Mouse (Mus musculus): Measurements from ENCODE around the gene Zfp106. TPM values are rescaled to one million over a fixed set of nuclear protein-coding genes. Genes with fewer than 3 reads are reported as not detected.

Zfp106 gene
- polyA plus RNA-seq, 1 experiment from 2014 or later, result 50.8 TPM

GRCm38 (mm10) chr2:120496511-120496910, 67.1 kb downstream of the Zfp106 start:
- no peak for ATAC-seq (replicated peaks)

GRCm38 (mm10) chr2:120493254-120493653, 70.4 kb downstream of the Zfp106 start:
- no peak for ATAC-seq (replicated peaks)
- WGBS, result 73% methylated on average over 4 of the region's 4 CpGs
- H3K36me3 ChIP-seq, result no peaks in the 10 kb centered on the region
- no peak overlapping the region for H3K4me3 ChIP-seq
- no peak overlapping the region for H3K9ac ChIP-seq (replicated peaks)
- no peaks in the 10 kb centered on the region for H3K9me3 ChIP-seq
- H3K4me2 ChIP-seq (replicated peaks), result no peak overlapping the region
- H3K27ac ChIP-seq (replicated peaks), result no peak overlapping the region
- H3K27me3 ChIP-seq, result no peaks in the 10 kb centered on the region
- H3K4me1 ChIP-seq, result no peaks in the 10 kb centered on the region

More at GRCm38 (mm10) chr2:120496511-120496910, 67.1 kb downstream of the Zfp106 start:
- no peak overlapping the region for H3K4me2 ChIP-seq (replicated peaks)
- H3K27me3 ChIP-seq, result no peaks in the 10 kb centered on the region
- no peak overlapping the region for H3K27ac ChIP-seq (replicated peaks)
- WGBS, result 82% methylated on average over 3 of the region's 3 CpGs
- no peak overlapping the region for H3K4me3 ChIP-seq
- no peaks in the 10 kb centered on the region for H3K4me1 ChIP-seq
- no peak overlapping the region for H3K9ac ChIP-seq (replicated peaks)
- no peaks in the 10 kb centered on the region for H3K36me3 ChIP-seq
- no peaks in the 10 kb centered on the region for H3K9me3 ChIP-seq

- H3K9me3 ChIP-seq, result no peaks in the 10 kb centered on the region
- 98% methylated on average over 3 of the region's 3 CpGs for WGBS
Measured at GRCm38 (mm10) chr2:120484241-120484640, 79.4 kb downstream of the Zfp106 start.

DNA sequence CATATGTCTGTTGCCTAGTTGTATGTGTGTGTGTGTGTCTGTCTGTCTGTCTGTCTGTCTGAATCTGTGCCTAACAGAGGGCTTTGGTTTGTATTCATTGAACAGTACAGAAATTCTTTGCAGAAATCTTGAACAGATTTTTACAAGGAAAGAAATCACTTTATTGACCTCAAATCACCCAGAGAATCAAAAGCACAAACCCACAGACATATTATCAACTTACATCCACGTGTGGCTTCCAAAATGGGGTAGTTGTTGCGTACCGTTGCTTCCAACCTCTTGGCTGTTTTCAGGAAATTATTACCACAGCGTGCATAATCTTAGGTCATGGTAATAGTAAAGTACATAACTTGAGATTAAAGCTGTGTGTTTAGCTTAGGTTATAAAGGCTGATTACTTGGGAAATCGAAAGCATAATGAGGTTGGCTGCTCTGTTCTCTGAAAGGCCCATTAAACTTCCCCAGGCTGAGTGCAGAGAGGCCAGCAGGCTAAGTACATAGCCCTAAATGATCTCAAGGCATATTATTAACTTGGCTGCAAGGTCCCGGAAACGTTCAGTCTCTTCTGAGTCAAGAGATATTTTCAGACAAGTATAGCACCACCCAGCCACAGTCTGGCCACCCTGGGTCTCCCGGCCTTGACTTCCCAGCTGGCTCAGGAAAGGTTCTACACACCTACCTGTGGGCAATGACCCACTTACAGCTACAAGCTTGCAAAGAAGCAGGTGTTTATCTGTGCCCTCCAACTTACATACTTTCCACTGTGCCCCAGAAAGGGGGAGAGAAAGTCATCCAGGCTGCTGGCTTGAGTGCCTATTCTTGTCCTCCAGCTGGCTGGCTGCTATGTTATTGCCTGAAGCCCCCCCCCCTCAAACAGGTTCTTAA, 80.9 kb downstream of the Zfp106 start:
- H3K4me2 ChIP-seq (replicated peaks), result no peak overlapping the region
- no peaks in the 10 kb centered on the region for H3K4me1 ChIP-seq
- 76% methylated on average over 8 of the region's 8 CpGs for WGBS
- H3K27ac ChIP-seq (replicated peaks), result no peak overlapping the region
- ATAC-seq (replicated peaks), result no peak
- no peak overlapping the region for H3K9ac ChIP-seq (replicated peaks)
- H3K36me3 ChIP-seq, result no peaks in the 10 kb centered on the region
- no peaks in the 10 kb centered on the region for H3K9me3 ChIP-seq
- H3K4me3 ChIP-seq, result no peak overlapping the region
- no peaks in the 10 kb centered on the region for H3K27me3 ChIP-seq

More at GRCm38 (mm10) chr2:120484241-120484640, 79.4 kb downstream of the Zfp106 start:
- Histone ChIP-seq H3K27ac (replicated peaks) (no peak overlapping the region), H3K4me1 (no peaks in the 10 kb centered on the region), H3K9ac (replicated peaks) (no peak overlapping the region), H3K4me3 (no peak overlapping the region), H3K4me2 (replicated peaks) (no peak overlapping the region), H3K27me3 (no peaks in the 10 kb centered on the region), H3K36me3 (no peaks in the 10 kb centered on the region)
- no peak for ATAC-seq (replicated peaks)

DNA sequence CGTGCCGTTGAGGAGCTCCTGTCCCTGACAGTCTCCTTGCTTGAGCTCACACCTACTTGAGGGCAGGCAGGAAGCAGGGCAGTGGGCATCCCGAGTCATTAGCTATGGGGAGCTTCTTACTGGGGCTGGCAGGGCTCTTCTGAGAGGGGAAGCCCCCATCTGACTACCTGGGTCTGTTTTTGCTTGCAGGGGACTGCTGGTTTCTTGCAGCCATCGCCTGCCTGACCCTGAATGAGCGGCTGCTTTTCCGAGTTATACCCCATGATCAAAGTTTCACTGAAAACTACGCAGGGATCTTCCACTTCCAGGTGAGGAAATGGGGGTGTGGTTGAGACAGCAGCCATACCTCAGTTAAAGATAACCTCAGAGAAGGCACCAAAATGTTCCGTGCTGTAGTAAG, 81.7 kb downstream of the Zfp106 start:
- 81% methylated on average over 8 of the region's 8 CpGs for WGBS
- Histone ChIP-seq H3K4me3 (no peak overlapping the region), H3K27me3 (no peaks in the 10 kb centered on the region), H3K9ac (replicated peaks) (no peak overlapping the region), H3K4me2 (replicated peaks) (no peak overlapping the region), H3K4me1 (no peaks in the 10 kb centered on the region), H3K9me3 (no peaks in the 10 kb centered on the region), H3K27ac (replicated peaks) (no peak overlapping the region), H3K36me3 (no peaks in the 10 kb centered on the region)
- no peak for ATAC-seq (replicated peaks)

DNA sequence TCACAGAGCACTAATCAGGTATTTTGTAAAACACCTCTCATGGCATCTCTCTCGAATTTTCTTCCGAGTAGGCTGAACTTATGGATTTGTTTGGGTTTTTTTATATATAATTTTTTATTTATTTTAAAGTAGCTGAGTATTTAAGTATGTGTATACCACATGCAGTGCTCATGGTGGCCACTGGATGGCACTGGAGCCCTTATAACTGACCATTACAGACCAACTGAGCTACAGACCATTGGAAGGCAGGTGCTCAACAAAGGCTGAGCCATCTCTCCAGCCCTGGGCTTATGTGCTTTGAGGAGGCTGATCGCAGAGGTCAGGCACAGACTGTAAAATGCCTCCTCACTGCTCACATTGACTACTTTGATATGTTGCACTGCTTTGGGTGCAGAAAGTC, 85.0 kb downstream of the Zfp106 start:
- no peak overlapping the region for H3K4me3 ChIP-seq
- no peaks in the 10 kb centered on the region for H3K36me3 ChIP-seq
- no peak overlapping the region for H3K4me2 ChIP-seq (replicated peaks)
- H3K27ac ChIP-seq (replicated peaks), result no peak overlapping the region
- H3K9me3 ChIP-seq, result no peaks in the 10 kb centered on the region
- no peak overlapping the region for H3K9ac ChIP-seq (replicated peaks)
- H3K4me1 ChIP-seq, result no peaks in the 10 kb centered on the region
- H3K27me3 ChIP-seq, result no peaks in the 10 kb centered on the region
- no peak for ATAC-seq (replicated peaks)
- WGBS, result 59% methylated on average over 3 of the region's 3 CpGs

DNA sequence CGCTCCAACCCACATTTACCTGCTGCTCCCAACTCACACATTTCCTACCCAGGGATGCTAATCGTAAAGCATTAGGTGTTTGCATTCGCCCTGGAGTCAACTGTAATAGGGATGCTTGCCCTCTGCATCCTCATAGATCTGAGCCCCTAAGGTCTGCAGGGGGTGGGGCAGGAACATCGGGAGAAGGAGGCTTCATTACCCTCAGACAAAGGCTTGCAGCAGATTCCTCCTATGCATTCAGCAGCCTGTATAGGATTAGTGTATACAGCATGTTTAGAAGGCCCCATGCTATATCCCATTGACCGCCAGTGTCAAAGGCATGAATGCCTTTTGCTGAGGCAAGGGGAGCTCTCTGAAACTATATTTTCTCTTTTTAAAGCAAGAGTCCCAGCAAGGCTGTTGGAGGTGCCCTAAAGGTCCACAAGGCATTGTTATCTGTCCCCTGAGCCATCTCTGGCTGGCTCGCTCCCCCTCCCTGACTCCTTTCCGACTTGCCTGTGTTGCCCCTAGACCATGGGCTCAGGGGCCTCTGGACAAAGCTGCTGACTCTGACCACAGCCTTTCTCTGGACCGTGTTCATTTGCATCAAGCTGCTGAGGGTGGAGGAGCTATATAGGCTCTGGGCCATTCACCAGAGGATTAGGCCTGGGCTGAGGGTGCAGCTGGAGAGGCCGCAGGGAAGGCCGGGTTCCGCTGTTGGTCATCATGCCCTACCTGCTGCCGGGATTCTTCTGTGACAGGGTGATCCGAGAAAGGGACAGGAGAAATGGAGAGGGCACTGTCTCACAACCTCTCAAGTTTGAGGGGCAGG, 87.2 kb downstream of the Zfp106 start:
- Histone ChIP-seq H3K4me2 (replicated peaks) (no peak overlapping the region), H3K4me1 (no peaks in the 10 kb centered on the region), H3K27ac (replicated peaks) (no peak overlapping the region), H3K4me3 (no peak overlapping the region), H3K27me3 (no peaks in the 10 kb centered on the region), H3K36me3 (no peaks in the 10 kb centered on the region), H3K9ac (replicated peaks) (no peak overlapping the region), H3K9me3 (no peaks in the 10 kb centered on the region)
- 25% methylated on average over 13 of the region's 13 CpGs for WGBS
- ATAC-seq (replicated peaks), result no peak

DNA sequence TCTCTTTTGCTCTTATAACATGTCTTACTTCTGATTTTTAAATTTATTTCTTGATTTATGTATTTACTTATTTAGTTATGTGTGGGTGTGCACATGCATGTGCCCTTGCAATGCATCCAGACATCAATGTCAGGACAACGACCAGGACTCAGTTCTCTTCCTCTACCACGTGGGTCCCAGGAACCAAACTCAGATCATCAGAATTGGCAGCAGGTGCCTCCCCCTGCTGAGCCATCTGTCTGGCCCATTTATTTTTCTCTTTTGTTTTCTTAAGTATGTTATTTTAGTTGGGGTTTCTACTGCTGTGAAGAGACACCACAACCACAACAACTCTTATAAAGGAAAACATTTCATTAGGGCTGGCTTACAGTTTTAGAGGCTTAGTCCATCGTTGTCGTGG, 92.8 kb downstream of the Zfp106 start:
- Histone ChIP-seq H3K27ac (replicated peaks) (no peak overlapping the region), H3K4me1 (no peaks in the 10 kb centered on the region), H3K9me3 (no peaks in the 10 kb centered on the region), H3K9ac (replicated peaks) (no peak overlapping the region), H3K36me3 (no peaks in the 10 kb centered on the region), H3K4me2 (replicated peaks) (no peak overlapping the region), H3K4me3 (no peak overlapping the region), H3K27me3 (no peaks in the 10 kb centered on the region)
- no peak for ATAC-seq (replicated peaks)
- WGBS, result 55% methylated on average over 4 of the region's 4 CpGs

- no peaks in the 10 kb centered on the region for H3K36me3 ChIP-seq
- ATAC-seq (replicated peaks), result no peak
- H3K4me3 ChIP-seq, result no peak overlapping the region
- H3K27me3 ChIP-seq, result no peaks in the 10 kb centered on the region
- H3K9me3 ChIP-seq, result no peaks in the 10 kb centered on the region
- no peak overlapping the region for H3K27ac ChIP-seq (replicated peaks)
- 93% methylated on average over 10 of the region's 10 CpGs for WGBS
- no peak overlapping the region for H3K4me2 ChIP-seq (replicated peaks)
- no peaks in the 10 kb centered on the region for H3K4me1 ChIP-seq
- H3K9ac ChIP-seq (replicated peaks), result no peak overlapping the region
Measured at GRCm38 (mm10) chr2:120469715-120470114, 93.9 kb downstream of the Zfp106 start.

DNA sequence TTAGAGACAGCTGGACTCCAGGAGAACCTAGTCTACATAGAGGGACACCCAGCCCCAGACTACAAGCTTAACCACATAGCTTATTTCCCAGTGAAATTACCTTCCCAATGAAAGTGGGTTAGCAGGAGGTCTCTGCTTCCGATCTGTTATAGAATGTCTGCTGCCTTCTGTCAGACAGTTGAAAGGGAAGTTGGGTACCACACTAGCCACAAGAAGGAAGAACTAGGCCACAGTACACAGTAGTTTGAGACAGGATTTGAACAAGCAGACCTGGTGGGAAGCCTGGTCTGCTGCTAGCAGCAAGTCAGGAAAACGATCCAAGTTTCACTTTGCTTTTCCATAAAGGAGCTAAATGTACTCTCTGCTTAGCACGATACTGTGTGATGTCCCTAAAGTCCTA, 94.4 kb downstream of the Zfp106 start:
- Histone ChIP-seq H3K4me1 (no peaks in the 10 kb centered on the region), H3K36me3 (no peaks in the 10 kb centered on the region)
- 89% methylated on average over 3 of the region's 3 CpGs for WGBS

DNA sequence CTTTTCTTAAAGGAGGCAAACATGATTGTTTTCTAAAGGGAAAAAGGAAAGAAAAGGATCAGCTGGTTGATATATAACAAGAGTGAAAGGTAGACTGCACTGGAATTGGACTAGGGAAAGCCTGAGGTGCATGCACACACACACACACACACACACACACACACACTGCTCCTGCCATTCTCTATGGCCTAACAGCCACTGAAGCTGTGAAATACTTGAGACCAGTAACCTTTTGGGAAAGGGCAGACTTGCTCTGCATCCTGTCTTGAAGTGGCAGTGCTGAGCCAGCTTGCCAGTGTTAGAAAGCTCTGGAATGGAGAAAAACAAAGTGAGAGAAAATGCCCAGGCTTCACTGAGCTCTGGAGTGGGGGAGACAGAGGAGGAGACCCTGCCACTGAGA, 95.6 kb downstream of the Zfp106 start:
- no peaks in the 10 kb centered on the region for H3K4me1 ChIP-seq
- no peaks in the 10 kb centered on the region for H3K9me3 ChIP-seq
- H3K36me3 ChIP-seq, result no peaks in the 10 kb centered on the region
- no peak for ATAC-seq (replicated peaks)
- H3K27ac ChIP-seq (replicated peaks), result no peak overlapping the region
- no peaks in the 10 kb centered on the region for H3K27me3 ChIP-seq
- H3K9ac ChIP-seq (replicated peaks), result no peak overlapping the region
- no peak overlapping the region for H3K4me2 ChIP-seq (replicated peaks)
- no peak overlapping the region for H3K4me3 ChIP-seq

More for the DNA sequence above, 94.4 kb downstream of the Zfp106 start:
- Histone ChIP-seq H3K27ac (replicated peaks) (no peak overlapping the region), H3K4me2 (replicated peaks) (no peak overlapping the region), H3K4me3 (no peak overlapping the region), H3K9ac (replicated peaks) (no peak overlapping the region), H3K27me3 (no peaks in the 10 kb centered on the region), H3K9me3 (no peaks in the 10 kb centered on the region)
- ATAC-seq (replicated peaks), result no peak

GRCm38 (mm10) chr2:120465397-120465785, 98.3 kb downstream of the Zfp106 start:
- Histone ChIP-seq H3K4me2 (replicated peaks) (no peak overlapping the region), H3K36me3 (no peaks in the 10 kb centered on the region)

More at GRCm38 (mm10) chr2:120465397-120465785, 98.3 kb downstream of the Zfp106 start:
- Histone ChIP-seq H3K9me3 (no peaks in the 10 kb centered on the region), H3K27ac (replicated peaks) (no peak overlapping the region), H3K9ac (replicated peaks) (no peak overlapping the region), H3K4me1 (no peaks in the 10 kb centered on the region), H3K27me3 (no peaks in the 10 kb centered on the region), H3K4me3 (no peak overlapping the region)
- 88% methylated on average over 5 of the region's 5 CpGs for WGBS
- ATAC-seq (replicated peaks), result no peak

Data from forebrain, embryonic 15.5 days (tissue).